Mouse (Mus musculus): ENCODE results near the gene Rgp1.
A peak's percentile ranks its signal among the peaks of the same experiment; 100 is the strongest.
"Not testable (repeated sequence)": the region's sequence is repeated elsewhere in the genome, so short reads cannot be mapped to it uniquely, and the experiment has no call there.

Rgp1 gene

GRCm38 (mm10) chr4:43593453-43593852 lies 14.9 kb downstream of the Rgp1 start:
- no peak for DNase-seq (ENCODE audit: low read depth)

GRCm38 (mm10) chr4:43596597-43596996 lies 18.1 kb downstream of the Rgp1 start:
- DNase-seq (ENCODE audit: low read depth), result not testable (repeated sequence)

GRCm38 (mm10) chr4:43598200-43598599 lies 19.7 kb downstream of the Rgp1 start:
- DNase-seq (ENCODE audit: low read depth), result no peak

- no peak for DNase-seq (ENCODE audit: low read depth)
These were observed 20.3 kb downstream of the Rgp1 start for GRCm38 (mm10) chr4:43598650-43599380.

GRCm38 (mm10) chr4:43600195-43600934 lies 21.9 kb downstream of the Rgp1 start:
- no peak for DNase-seq (ENCODE audit: low read depth)

GRCm38 (mm10) chr4:43604099-43604498 lies 25.6 kb downstream of the Rgp1 start:
- DNase-seq (ENCODE audit: low read depth), result no peak

- peak; percentile 78 for DNase-seq (ENCODE audit: low read depth)
These were observed 26.5 kb downstream of the Rgp1 start for GRCm38 (mm10) chr4:43604751-43605685.

GRCm38 (mm10) chr4:43612534-43612933 lies 34.0 kb downstream of the Rgp1 start:
- peak; percentile 64 for DNase-seq (ENCODE audit: low read depth)

GRCm38 (mm10) chr4:43613060-43613730 lies 34.7 kb downstream of the Rgp1 start:
- DNase-seq (ENCODE audit: low read depth), result peak; percentile 73

GRCm38 (mm10) chr4:43620146-43620778 lies 41.7 kb downstream of the Rgp1 start:
- no peak for DNase-seq (ENCODE audit: low read depth)

- DNase-seq (ENCODE audit: low read depth), result no peak
These were observed 50.7 kb downstream of the Rgp1 start for GRCm38 (mm10) chr4:43629106-43629817.

- peak; percentile 82 for DNase-seq (ENCODE audit: low read depth)
These were observed 51.6 kb downstream of the Rgp1 start for GRCm38 (mm10) chr4:43630030-43630581.

GRCm38 (mm10) chr4:43630671-43631045 lies 52.1 kb downstream of the Rgp1 start:
- no peak for DNase-seq (ENCODE audit: low read depth)

GRCm38 (mm10) chr4:43631046-43631955 lies 52.8 kb downstream of the Rgp1 start, which contains the start of gene Npr2:
Gene Npr2 (plus strand): TSS chr4:43631935.
- no peak for DNase-seq (ENCODE audit: low read depth)

GRCm38 (mm10) chr4:43631956-43632920 lies 53.7 kb downstream of the Rgp1 start:
- DNase-seq (ENCODE audit: low read depth), result no peak

- no peak for DNase-seq (ENCODE audit: low read depth)
These were observed 54.8 kb downstream of the Rgp1 start for GRCm38 (mm10) chr4:43633296-43633695.

GRCm38 (mm10) chr4:43633736-43634135 lies 55.2 kb downstream of the Rgp1 start:
- DNase-seq (ENCODE audit: low read depth), result no peak

Measured in 416B (cell line).